Mouse (Mus musculus): ENCODE measurements at regions not wholly inside any gene's neighbourhood (a gene's known extent, or its start where the extent isn't known, plus 50 kb on each side); places are given as distances from the start of the nearest gene placed in this dataset.

GRCm38 (mm10) chr7:124868621-124869020, 575.9 kb upstream of the Kdm8 start:
- no peak for TF ChIP-seq CTCF (IDR thresholded peaks at IDR 0.05; ENCODE audit: borderline replicate concordance, insufficient read depth, low read length)
- no peak for TF ChIP-seq POLR2A (IDR thresholded peaks at IDR 0.05; ENCODE audit: low read depth, low read length)
